Mouse (Mus musculus) liver, embryonic 12.5 days (tissue): ENCODE measurements at regions not wholly inside any gene's neighbourhood (a gene's known extent, or its start where the extent isn't known, plus 50 kb on each side); places are given as distances from the start of the nearest gene placed in this dataset.

Experiments used
- ATAC-seq: fragments of 200-750 bp; cut with Nextera tagmentation; 2 replicates; pipeline ENCODE4 v1.8.0; 2017; ENCODE audit warnings: moderate number of reproducible peaks, mild to moderate bottlenecking, moderate library complexity
- H3K27ac ChIP-seq: fragments of 300-500 bp; sonication (generic); 2 replicates; pipeline ENCODE4 v1.5.1; 2016; ENCODE audit warnings: mild to moderate bottlenecking
- H3K27me3 ChIP-seq: fragments of 300-500 bp; sonication (generic); replicated peaks from 2 replicates; pipeline ENCODE4 v1.6.1; 2016; ENCODE audit warnings: mild to moderate bottlenecking, moderate library complexity
- H3K36me3 ChIP-seq: fragments of 300-500 bp; sonication (generic); 2 replicates; pipeline ENCODE4 v1.6.1; 2016; ENCODE audit warnings: mild to moderate bottlenecking, moderate library complexity
- H3K4me1 ChIP-seq: fragments of 300-500 bp; sonication (generic); 2 replicates; pipeline ENCODE4 v1.6.1; 2016
- H3K4me2 ChIP-seq: fragments of 300-500 bp; sonication (generic); 2 replicates; pipeline ENCODE4 v1.6.1; 2016; ENCODE audit warnings: mild to moderate bottlenecking, moderate library complexity
- H3K4me3 ChIP-seq: fragments of 300-500 bp; sonication (generic); 2 replicates; pipeline ENCODE4 v1.5.1; 2016; ENCODE audit warnings: mild to moderate bottlenecking, moderate library complexity
- H3K9ac ChIP-seq: fragments of 300-500 bp; sonication (generic); 2 replicates; pipeline ENCODE4 v1.6.1; 2016; ENCODE audit warnings: mild to moderate bottlenecking, moderate library complexity
- H3K9me3 ChIP-seq: fragments of 300-500 bp; sonication (generic); replicated peaks from 2 replicates; pipeline ENCODE4 v1.6.1; 2016; ENCODE audit warnings: mild to moderate bottlenecking, moderate library complexity
- WGBS: fragments of 180-500 bp; shearing (Covaris S2); methylation state at CpG from one replicate; pipeline ENCODE4 v1.1.7; 2016; ENCODE audit not compliant: insufficient replicate concordance; 5-methylcytosine and 5-hydroxymethylcytosine counted together

DNA sequence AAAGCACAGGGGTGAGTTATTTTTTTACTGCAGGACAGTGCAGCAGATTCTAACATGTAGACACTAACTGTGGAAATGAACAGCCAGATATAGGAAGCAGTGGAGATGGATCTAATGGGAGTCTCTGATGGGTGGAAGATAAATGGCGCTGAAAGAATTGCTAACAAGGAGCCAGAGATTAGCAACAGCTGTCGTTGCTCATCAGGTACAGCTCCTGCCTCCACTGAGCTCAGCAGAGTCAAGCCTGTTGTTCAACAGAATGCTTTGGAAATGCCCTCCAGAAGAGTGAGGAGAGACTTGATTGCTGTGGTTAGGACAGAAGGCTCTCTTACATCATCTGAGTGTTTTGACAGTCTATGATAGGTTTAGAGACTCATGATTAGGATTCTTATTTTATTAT lies 51.9 kb upstream of the Sesn3 start:
- H3K36me3 ChIP-seq: no peaks in the 10 kb centered on the region
- no peak overlapping the region for H3K27ac ChIP-seq
- H3K9ac ChIP-seq: no peak overlapping the region
- no peak overlapping the region for H3K4me3 ChIP-seq
- WGBS: 43% methylated on average over 2 of the region's 2 CpGs
- H3K4me2 ChIP-seq: no peak overlapping the region
- H3K27me3 ChIP-seq: no peaks in the 10 kb centered on the region
- no peak for ATAC-seq
- no peaks in the 10 kb centered on the region for H3K9me3 ChIP-seq
- no peaks in the 10 kb centered on the region for H3K4me1 ChIP-seq
